Mouse (Mus musculus) heart, embryonic 12.5 days (tissue): ENCODE measurements around the gene Tns2. TPM values are rescaled to one million over a fixed set of nuclear protein-coding genes. Genes with fewer than 3 reads are reported as not detected.

Source experiments
- ATAC-seq: fragments of 200-750 bp; cut with Nextera tagmentation; 2 replicates; pipeline ENCODE4 v1.8.0; 2017; ENCODE audit warnings: moderate TSS enrichment, moderate library complexity; ENCODE audit not compliant: insufficient number of reproducible peaks, low FRiP score
- H3K27ac ChIP-seq: fragments of 300-500 bp; sonication (generic); 2 replicates; pipeline ENCODE4 v1.5.1; 2016; ENCODE audit warnings: mild to moderate bottlenecking, moderate library complexity; ENCODE audit not compliant: poor library complexity, severe bottlenecking
- H3K27me3 ChIP-seq: fragments of 300-500 bp; sonication (generic); replicated peaks from 2 replicates; pipeline ENCODE4 v1.6.1; 2016; ENCODE audit warnings: mild to moderate bottlenecking, moderate library complexity
- H3K36me3 ChIP-seq: fragments of 300-500 bp; sonication (generic); 2 replicates; pipeline ENCODE4 v1.6.1; 2016; ENCODE audit warnings: mild to moderate bottlenecking, moderate library complexity
- H3K4me1 ChIP-seq: fragments of 300-500 bp; sonication (generic); replicated peaks from 2 replicates; pipeline ENCODE4 v1.6.1; 2016; ENCODE audit warnings: mild to moderate bottlenecking
- H3K4me2 ChIP-seq: fragments of 300-500 bp; sonication (generic); 2 replicates; pipeline ENCODE4 v1.6.1; 2016; ENCODE audit warnings: mild to moderate bottlenecking, moderate library complexity
- H3K4me3 ChIP-seq: fragments of 300-500 bp; sonication (generic); 2 replicates; pipeline ENCODE4 v1.5.1; 2016; ENCODE audit warnings: mild to moderate bottlenecking
- H3K9ac ChIP-seq: fragments of 300-500 bp; sonication (generic); 2 replicates; pipeline ENCODE4 v1.6.1; 2016; ENCODE audit warnings: mild to moderate bottlenecking, moderate library complexity
- H3K9me3 ChIP-seq: fragments of 300-500 bp; sonication (generic); replicated peaks from 2 replicates; pipeline ENCODE4 v1.6.1; 2016; ENCODE audit warnings: mild to moderate bottlenecking, moderate library complexity
- WGBS: fragments of 180-500 bp; shearing (Covaris S2); methylation state at CpG from one replicate; pipeline ENCODE4 v1.1.7; 2016; 5-methylcytosine and 5-hydroxymethylcytosine counted together
- polyA plus RNA-seq: library from polyadenylated mRNA; unstranded; fragments of >200 nt; fragmentation: Nextera tagmentation; extraction: Ambion mirVana; gene quantifications from 2 replicates; pipeline ENCODE4 v1.2.1, GENCODE M21; 2016

The Tns2 gene
- polyA plus RNA-seq, 1 experiment from 2014 or later = 35.3 TPM

GRCm38 (mm10) chr15:102120530-102120929, 20.3 kb downstream of the Tns2 start:
- no peak overlapping the region for H3K27ac ChIP-seq
- WGBS = 73% methylated on average over 5 of the region's 5 CpGs
- no peaks in the 10 kb centered on the region for H3K9me3 ChIP-seq
- ATAC-seq = no peak
- no peak overlapping the region for H3K4me2 ChIP-seq
- H3K9ac ChIP-seq = no peak overlapping the region
- peaks cover 13% of the 10 kb centered on the region for H3K4me1 ChIP-seq
- H3K36me3 ChIP-seq = peaks cover 81% of the 10 kb centered on the region
- no peak overlapping the region for H3K4me3 ChIP-seq
- H3K27me3 ChIP-seq = no peaks in the 10 kb centered on the region

GRCm38 (mm10) chr15:102126303-102126702, 26.1 kb downstream of the Tns2 start:
- H3K27me3 ChIP-seq = no peaks in the 10 kb centered on the region

GRCm38 (mm10) chr15:102133314-102133713, 33.1 kb downstream of the Tns2 start:
- Histone ChIP-seq H3K9me3 (no peaks in the 10 kb centered on the region), H3K36me3 (peaks cover 53% of the 10 kb centered on the region)
- 89% methylated on average over 9 of the region's 9 CpGs for WGBS

More at GRCm38 (mm10) chr15:102126303-102126702, 26.1 kb downstream of the Tns2 start:
- Histone ChIP-seq H3K27ac (peak overlapping the region; percentile 65), H3K4me3 (no peak overlapping the region), H3K9ac (no peak overlapping the region), H3K4me1 (peaks cover 16% of the 10 kb centered on the region), H3K9me3 (no peaks in the 10 kb centered on the region), H3K36me3 (peaks cover 77% of the 10 kb centered on the region), H3K4me2 (no peak overlapping the region)
- 35% methylated on average over 2 of the region's 2 CpGs for WGBS
- peak; percentile 72 for ATAC-seq

GRCm38 (mm10) chr15:102134709-102135108, 34.5 kb downstream of the Tns2 start:
- Histone ChIP-seq H3K9ac (no peak overlapping the region), H3K9me3 (no peaks in the 10 kb centered on the region), H3K4me1 (peaks cover 15% of the 10 kb centered on the region), H3K36me3 (peaks cover 41% of the 10 kb centered on the region), H3K27me3 (no peaks in the 10 kb centered on the region), H3K4me3 (no peak overlapping the region), H3K27ac (no peak overlapping the region), H3K4me2 (peak overlapping the region; percentile 83)
- no peak for ATAC-seq
- WGBS = 87% methylated on average over 2 of the region's 2 CpGs

More at GRCm38 (mm10) chr15:102133314-102133713, 33.1 kb downstream of the Tns2 start:
- no peak for ATAC-seq
- H3K27me3 ChIP-seq = no peaks in the 10 kb centered on the region
- no peak overlapping the region for H3K4me2 ChIP-seq
- H3K27ac ChIP-seq = no peak overlapping the region
- no peak overlapping the region for H3K4me3 ChIP-seq
- peaks cover 15% of the 10 kb centered on the region for H3K4me1 ChIP-seq
- no peak overlapping the region for H3K9ac ChIP-seq

GRCm38 (mm10) chr15:102135522-102136128, 35.4 kb downstream of the Tns2 start:
- 5% methylated on average over 35 of the region's 35 CpGs for WGBS
- ATAC-seq = peak; percentile 5; the same call in 1 of the 2 replicates
- Histone ChIP-seq H3K4me2 (peak overlapping the region; percentile 83), H3K27me3 (0 out of 2 replicates have a peak, but pooled peaks cover 2% of the 10 kb centered on the region), H3K36me3 (peaks cover 32% of the 10 kb centered on the region), H3K9ac (peak overlapping the region; percentile 92), H3K27ac (peak overlapping the region; percentile 72), H3K9me3 (no peaks in the 10 kb centered on the region), H3K4me1 (peaks cover 15% of the 10 kb centered on the region), H3K4me3 (peak overlapping the region; percentile 96)

- peak; percentile 100 for ATAC-seq
- Histone ChIP-seq H3K9me3 (no peaks in the 10 kb centered on the region), H3K9ac (peak within 1 kb of the TSS; percentile 92), H3K4me1 (peaks cover 15% of the 10 kb centered on the region), H3K4me3 (peak within 1 kb of the TSS; percentile 96), H3K27me3 (0 out of 2 replicates have a peak, but pooled peaks cover 2% of the 10 kb centered on the region), H3K4me2 (peak within 1 kb of the TSS; percentile 83), H3K36me3 (peaks cover 25% of the 10 kb centered on the region), H3K27ac (peak within 1 kb of the TSS; percentile 73)
- WGBS = 1% methylated on average over 50 of the region's 50 CpGs
These were observed 36.0 kb downstream of the Tns2 start, which contains the start of gene Spryd3 for GRCm38 (mm10) chr15:102136129-102136758. Gene Spryd3, minus strand, starts transcription at chr15:102136234.

GRCm38 (mm10) chr15:102141120-102141519, 40.9 kb downstream of the Tns2 start:
- ATAC-seq = no peak
- 88% methylated on average over 5 of the region's 5 CpGs for WGBS
- Histone ChIP-seq H3K27me3 (peaks cover 36% of the 10 kb centered on the region), H3K9ac (no peak overlapping the region), H3K4me2 (no peak overlapping the region), H3K27ac (no peak overlapping the region), H3K9me3 (no peaks in the 10 kb centered on the region), H3K4me3 (no peak overlapping the region), H3K36me3 (no peaks in the 10 kb centered on the region), H3K4me1 (peaks cover 25% of the 10 kb centered on the region)

- Histone ChIP-seq H3K4me2 (no peak overlapping the region), H3K27ac (no peak overlapping the region), H3K27me3 (peaks cover 40% of the 10 kb centered on the region), H3K9ac (no peak overlapping the region), H3K9me3 (no peaks in the 10 kb centered on the region), H3K4me3 (no peak overlapping the region), H3K4me1 (peaks cover 23% of the 10 kb centered on the region), H3K36me3 (no peaks in the 10 kb centered on the region)
- WGBS = 46% methylated on average over 23 of the region's 23 CpGs
- no peak for ATAC-seq
These were observed 43.0 kb downstream of the Tns2 start for GRCm38 (mm10) chr15:102142914-102143912.

GRCm38 (mm10) chr15:102144274-102144711, 44.1 kb downstream of the Tns2 start, which contains the start of gene Igfbp6:
Gene Igfbp6, plus strand, starts transcription at chr15:102144362.
- ATAC-seq = no peak
- Histone ChIP-seq H3K4me1 (peaks cover 23% of the 10 kb centered on the region), H3K36me3 (no peaks in the 10 kb centered on the region), H3K4me2 (peak within 1 kb of the TSS; percentile 54), H3K9ac (peak within 1 kb of the TSS; percentile 37; the same call in 1 of the 2 replicates), H3K4me3 (peak within 1 kb of the TSS; percentile 27), H3K27ac (no peak within 1 kb of the TSS), H3K9me3 (no peaks in the 10 kb centered on the region), H3K27me3 (peaks cover 40% of the 10 kb centered on the region)
- 8% methylated on average over 22 of the region's 22 CpGs for WGBS

GRCm38 (mm10) chr15:102144726-102145125, 44.5 kb downstream of the Tns2 start:
- Histone ChIP-seq H3K9me3 (no peaks in the 10 kb centered on the region), H3K27ac (no peak overlapping the region), H3K9ac (peak overlapping the region; percentile 37; the same call in 1 of the 2 replicates), H3K4me3 (peak overlapping the region; percentile 27), H3K4me2 (peak overlapping the region; percentile 54), H3K4me1 (peaks cover 24% of the 10 kb centered on the region), H3K27me3 (peaks cover 40% of the 10 kb centered on the region), H3K36me3 (no peaks in the 10 kb centered on the region)
- WGBS = 9% methylated on average over 19 of the region's 19 CpGs
- no peak for ATAC-seq
